Mouse (Mus musculus) erythroblast, embryonic 14.5 days (primary cell): ENCODE data around the gene Ak6.

Source experiments
- GATA1 ChIP-seq: IDR thresholded peaks from 2 replicates; pipeline ENCODE4 v1.6.1; 2012; ENCODE audit warnings: low read length, inconsistent platforms, mixed read lengths
- TAL1 ChIP-seq: IDR thresholded peaks from 3 replicates; pipeline ENCODE4 v1.6.1; 2012; ENCODE audit warnings: low read length, inconsistent platforms, mixed read lengths

DNA sequence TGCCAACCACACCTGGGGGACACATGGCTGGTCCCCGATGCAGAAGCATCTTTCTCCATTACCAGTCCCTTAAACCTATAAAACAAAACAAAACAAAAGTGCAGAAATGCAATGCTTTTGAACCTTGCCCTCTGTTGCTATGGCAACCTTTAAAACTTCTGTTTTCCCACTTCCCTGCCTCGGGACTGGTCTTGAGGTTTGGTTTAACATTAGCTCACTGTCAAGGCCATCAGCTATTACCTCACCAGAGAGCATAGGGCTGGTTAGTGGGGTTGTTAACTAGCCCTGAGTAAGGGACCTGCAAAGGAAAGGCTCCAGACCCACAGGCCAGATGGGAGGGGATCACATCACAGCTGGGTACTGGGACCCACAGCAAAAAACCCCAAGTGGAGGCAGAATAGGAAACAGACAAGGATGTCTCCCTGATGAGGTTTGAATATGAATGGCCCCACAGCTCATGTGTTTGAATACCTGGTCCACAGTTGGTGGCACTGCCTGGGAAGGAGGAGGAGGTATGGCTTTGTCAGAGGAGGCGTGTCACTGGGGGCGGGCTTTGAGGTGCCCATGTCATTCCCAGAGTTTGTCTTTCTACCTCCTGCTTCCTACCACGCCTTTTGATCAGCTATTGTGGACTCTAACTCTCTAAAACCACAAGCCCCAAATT is 48.4 kb upstream of the Ak6 start:
- TF ChIP-seq TAL1 (no peak), GATA1 (no peak)
